Comparison of ENCODE assay signal across 21 mouse cellular contexts in the genomic region with DNA sequence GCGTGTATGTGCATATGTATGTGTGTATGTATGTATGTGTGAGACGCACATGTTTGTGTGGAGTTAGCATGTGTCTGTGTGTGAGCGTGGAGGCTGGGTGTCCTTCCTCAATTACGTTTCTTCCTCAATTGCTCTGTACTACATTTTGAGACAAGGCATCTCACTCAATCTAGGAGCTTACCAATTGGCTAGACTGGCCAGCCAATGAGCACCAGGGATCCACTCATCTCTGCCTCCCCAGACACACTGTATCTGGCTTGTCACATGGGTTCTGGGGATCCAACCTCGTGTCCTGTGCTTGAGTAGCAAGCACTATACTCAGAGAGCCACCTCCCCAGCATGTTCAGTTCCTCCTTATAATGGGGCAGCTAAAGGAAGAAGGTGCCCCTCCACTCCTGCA. TPM values are rescaled to one million over a fixed set of nuclear protein-coding genes. Genes with fewer than 3 reads are reported as not detected.
A peak's percentile ranks its signal among the peaks of the same experiment; 100 is the strongest.
DNase-seq lines count a peak whose midpoint lies in the region; ATAC-seq lines count a peak whose summit lies in the region.
"Had no signal": no experiment of that assay in that cellular context is flagged by ENCODE, and none has a peak within 500 bp of the region (broad histone marks: within the 10 kb centered on the region; RNA-seq: fewer than 3 reads in every experiment).

No protein-coding gene starts in this region.

- ATAC-seq in granulocyte monocyte progenitor cell, adult 5-6 weeks (replicated peaks; ENCODE audit: poor library complexity, severe bottlenecking) = peak; percentile 54
- peak; percentile 60 for ATAC-seq in megakaryocyte, adult 5-6 weeks (ENCODE audit: poor library complexity, severe bottlenecking)
- ATAC-seq in cerebellum, adult (ENCODE audit: insufficient number of reproducible peaks, low FRiP score, low TSS enrichment) = no peak
- ATAC-seq: forebrain, embryonic 14.5 days; intestine, embryonic 15.5 days had no signal

- peak; percentile 79 for DNase-seq in MEL-GATA-1-ER (ENCODE audit: extremely low read depth, low read depth)
- DNase-seq in splenic B cell, adult 2 months (ENCODE audit: low read depth, low spot score) = peak; percentile 23
- no peak for DNase-seq in thymus, postnatal 25 days
- no peak for DNase-seq in right cerebral cortex, postnatal 10 days (ENCODE audit: low spot score in 2 of 2)
- DNase-seq: adrenal gland, adult 2 months; adrenal gland, postnatal 36 days; B cell, adult 2 months; cerebellum, adult 11-12 months; cerebellum, adult 9-10 months; cerebellum, postnatal 25 days; gastrocnemius, postnatal 36 days; heart, adult 2 months; heart, postnatal 14 days had no signal

- H3K36me3 ChIP-seq in splenic B cell, adult 2 months (ENCODE audit: control insufficient read depth, insufficient read depth, low read length, poor library complexity, severe bottlenecking) = no peaks in the 10 kb centered on the region; the same call in 1 of the 2 replicates
- H3K36me3 ChIP-seq: heart, embryonic 15.5 days; hindbrain, embryonic 10.5 days; intestine, embryonic 15.5 days had no signal

- no peaks in the 10 kb centered on the region for H3K27me3 ChIP-seq in splenic B cell, adult 2 months (ENCODE audit: control insufficient read depth, insufficient read depth, low read length, poor library complexity, severe bottlenecking)
- H3K27me3 ChIP-seq: heart, embryonic 15.5 days; intestine, embryonic 15.5 days had no signal

RNA-seq across cellular contexts. Expression of a gene that starts 20.7 kb away (rescaled TPM):
- total RNA-seq in granulocyte monocyte progenitor cell, adult 5-6 weeks (2014; fragmentation: Nextera tagmentation) = 2.8 and 3.0 TPM in 2 replicates
- total RNA-seq in granulocyte monocyte progenitor cell, adult 5-6 weeks (2017) = 0.62 and 3.1 TPM in 2 replicates
- total RNA-seq in megakaryocyte, adult 5-6 weeks (2015) = 7.4 and 8.6 TPM in 2 replicates
- total RNA-seq in megakaryocyte, adult 5-6 weeks (2017) = 4.1 and 4.6 TPM in 2 replicates
- total RNA-seq: gastrocnemius, adult 8-10 months; gastrocnemius, postnatal 36 days had no signal

RNA-seq across cellular contexts. Expression of a gene that starts 27.4 kb away (rescaled TPM):
- 236 and 288 TPM in 2 replicates for total RNA-seq in granulocyte monocyte progenitor cell, adult 5-6 weeks (2014; fragmentation: Nextera tagmentation)
- total RNA-seq in granulocyte monocyte progenitor cell, adult 5-6 weeks (2017) = 279 and 410 TPM in 2 replicates
- total RNA-seq in megakaryocyte, adult 5-6 weeks (2015) = 16.0 and 17.3 TPM in 2 replicates
- total RNA-seq in megakaryocyte, adult 5-6 weeks (2017) = 31.3 and 33.3 TPM in 2 replicates

RNA-seq across cellular contexts. Expression of a gene that starts 44.5 kb away (rescaled TPM):
- total RNA-seq in granulocyte monocyte progenitor cell, adult 5-6 weeks (2014; fragmentation: Nextera tagmentation) = 216 and 220 TPM in 2 replicates
- 674 and 681 TPM in 2 replicates for total RNA-seq in granulocyte monocyte progenitor cell, adult 5-6 weeks (2017)
- 299 and 310 TPM in 2 replicates for total RNA-seq in megakaryocyte, adult 5-6 weeks (2015)
- total RNA-seq in megakaryocyte, adult 5-6 weeks (2017) = 694 and 703 TPM in 2 replicates

Comparison
In these comparisons a context has a peak if more than half of its experiments do, and no peak if none do; other contexts are left out.
1. DNase-seq: peak in MEL-GATA-1-ER (single experiment) and splenic B cell, adult 2 months (single experiment); none in thymus, postnatal 25 days (single experiment) and right cerebral cortex, postnatal 10 days (0 of 2).
2. RNA of a gene that starts 27.4 kb away (total RNA-seq): 236 to 410 TPM in granulocyte monocyte progenitor cell, adult 5-6 weeks; 16.0 to 33.3 TPM in megakaryocyte, adult 5-6 weeks; every median in the first group is over 4 times any median in the second.